Comparison of ENCODE assay signal across 9 mouse cellular contexts in genomic region chr5:122693431-122694207, GRCm38 (mm10). TPM values are rescaled to one million over a fixed set of nuclear protein-coding genes. Genes with fewer than 3 reads are reported as not detected.
DNase-seq lines count a peak whose midpoint lies in the region; ATAC-seq lines count a peak whose summit lies in the region.
"Had no signal": no experiment of that assay in that cellular context is flagged by ENCODE, and none has a peak within 500 bp of the region (broad histone marks: within the 10 kb centered on the region; RNA-seq: fewer than 3 reads in every experiment).

No protein-coding gene starts in this region.

- WGBS in heart, embryonic 16.5 days: 46% methylated on average over 13 of the region's 13 CpGs
- 38% methylated on average over 13 of the region's 13 CpGs for WGBS in intestine, embryonic 16.5 days
- WGBS in neural tube, embryonic 13.5 days: 14% methylated on average over 13 of the region's 13 CpGs

- DNase-seq in heart, postnatal 4 days: no peak
- peak; percentile 87 for DNase-seq in embryo, embryonic 10 days (ENCODE audit: low spot score)
- no peak for DNase-seq in urinary bladder, adult 18-20 months (ENCODE audit: low spot score in 2 of 2)
- DNase-seq in thymus, postnatal 10 days (ENCODE audit: low spot score in 2 of 2): no peak
- DNase-seq in cerebellum, adult 11-12 months: no peak

- ATAC-seq in heart, embryonic 16.5 days (replicated peaks; ENCODE audit: extremely low read depth, insufficient read depth, low FRiP score): no peak
- ATAC-seq in intestine, embryonic 16.5 days: peak; percentile 39; the same call in 1 of the 2 replicates
- ATAC-seq in neural tube, embryonic 13.5 days (ENCODE audit: low read depth): peak; percentile 96

- H3K9ac ChIP-seq in heart, embryonic 16.5 days (ENCODE audit: low read length): no peak overlapping the region
- H3K9ac ChIP-seq in intestine, embryonic 16.5 days (ENCODE audit: low read depth, low read length): no peak overlapping the region
- no peak overlapping the region for H3K9ac ChIP-seq in neural tube, embryonic 13.5 days
- H3K9ac ChIP-seq: embryonic facial prominence, embryonic 13.5 days had no signal

- no peaks in the 10 kb centered on the region for H3K9me3 ChIP-seq in heart, embryonic 16.5 days (replicated peaks; ENCODE audit: control insufficient read depth, low read length)
- H3K9me3 ChIP-seq in intestine, embryonic 16.5 days (ENCODE audit: control insufficient read depth, low read length): no peaks in the 10 kb centered on the region
- H3K9me3 ChIP-seq in neural tube, embryonic 13.5 days: no peaks in the 10 kb centered on the region
- H3K9me3 ChIP-seq: embryonic facial prominence, embryonic 13.5 days had no signal

- H3K4me1 ChIP-seq in heart, embryonic 16.5 days (ENCODE audit: control insufficient read depth, insufficient read depth, low read length): peaks cover 10% of the 10 kb centered on the region
- H3K4me1 ChIP-seq in intestine, embryonic 16.5 days (ENCODE audit: control insufficient read depth, insufficient read depth, low read length): peaks cover 10% of the 10 kb centered on the region
- H3K4me1 ChIP-seq in neural tube, embryonic 13.5 days (replicated peaks): peaks cover 20% of the 10 kb centered on the region

- H3K27ac ChIP-seq in heart, embryonic 16.5 days (ENCODE audit: low read length): peak overlapping the region; percentile 43; the same call in 1 of the 2 replicates
- H3K27ac ChIP-seq in intestine, embryonic 16.5 days (ENCODE audit: low read length): no peak overlapping the region
- H3K27ac ChIP-seq in neural tube, embryonic 13.5 days (replicated peaks): peak overlapping the region; percentile 71
- H3K27ac ChIP-seq: embryonic facial prominence, embryonic 13.5 days had no signal

- no peak overlapping the region for H3K4me2 ChIP-seq in heart, embryonic 16.5 days (ENCODE audit: low read depth, low read length)
- H3K4me2 ChIP-seq in intestine, embryonic 16.5 days (ENCODE audit: low read depth, low read length): no peak overlapping the region
- H3K4me2 ChIP-seq in neural tube, embryonic 13.5 days: no peak overlapping the region
- H3K4me2 ChIP-seq: embryonic facial prominence, embryonic 13.5 days had no signal

- no peaks in the 10 kb centered on the region for H3K27me3 ChIP-seq in heart, embryonic 16.5 days (ENCODE audit: control insufficient read depth, insufficient read depth, low read length)
- H3K27me3 ChIP-seq in intestine, embryonic 16.5 days (replicated peaks; ENCODE audit: control insufficient read depth, insufficient read depth, low read length): no peaks in the 10 kb centered on the region
- no peaks in the 10 kb centered on the region for H3K27me3 ChIP-seq in neural tube, embryonic 13.5 days
- H3K27me3 ChIP-seq: embryonic facial prominence, embryonic 13.5 days had no signal

- H3K36me3 ChIP-seq in heart, embryonic 16.5 days (ENCODE audit: control insufficient read depth, insufficient read depth): no peaks in the 10 kb centered on the region
- H3K36me3 ChIP-seq in intestine, embryonic 16.5 days (ENCODE audit: control insufficient read depth, insufficient read depth, low read length): no peaks in the 10 kb centered on the region
- no peaks in the 10 kb centered on the region for H3K36me3 ChIP-seq in neural tube, embryonic 13.5 days
- H3K36me3 ChIP-seq: embryonic facial prominence, embryonic 13.5 days had no signal

- H3K4me3 ChIP-seq in heart, embryonic 16.5 days (ENCODE audit: low read length): no peak overlapping the region
- H3K4me3 ChIP-seq in intestine, embryonic 16.5 days (ENCODE audit: low read length): no peak overlapping the region
- H3K4me3 ChIP-seq in neural tube, embryonic 13.5 days: no peak overlapping the region
- H3K4me3 ChIP-seq: embryonic facial prominence, embryonic 13.5 days had no signal

RNA-seq across cellular contexts. Expression of gene P2rx4, which starts 13.7 kb away (rescaled TPM):
- 21.2 and 21.7 TPM in 2 replicates for polyA plus RNA-seq in heart, embryonic 16.5 days (2015; fragmentation: Nextera tagmentation; extraction: Ambion mirVana)
- 10 to 100 TPM; 17.9 to 19.0 TPM for total RNA-seq in heart, postnatal 4 days (2021)
- 59.6 and 62.6 TPM in 2 replicates for polyA plus RNA-seq in intestine, embryonic 16.5 days (2015; fragmentation: Nextera tagmentation; extraction: Ambion mirVana)
- polyA plus RNA-seq in neural tube, embryonic 13.5 days (2015; fragmentation: Nextera tagmentation; extraction: Ambion mirVana): 16.0 and 19.2 TPM in 2 replicates

RNA-seq across cellular contexts. Expression of gene P2rx7, which starts 49.9 kb away (rescaled TPM):
- 2.0 and 2.7 TPM in 2 replicates for polyA plus RNA-seq in heart, embryonic 16.5 days (2015; fragmentation: Nextera tagmentation; extraction: Ambion mirVana)
- 1 to 10 TPM; 3.1 to 3.5 TPM for total RNA-seq in heart, postnatal 4 days (2021)
- 2.1 and 2.9 TPM in 2 replicates for polyA plus RNA-seq in intestine, embryonic 16.5 days (2015; fragmentation: Nextera tagmentation; extraction: Ambion mirVana)
- polyA plus RNA-seq in neural tube, embryonic 13.5 days (2015; fragmentation: Nextera tagmentation; extraction: Ambion mirVana): 5.8 and 5.9 TPM in 2 replicates
